Mouse (Mus musculus) lung, adult 2 months (tissue): ENCODE measurements around the gene 1700019A02Rik.

Source experiments
- CTCF ChIP-seq: fragments of 200-500 bp; IDR thresholded peaks from 2 replicates; pipeline ENCODE4 v1.5.1; 2011; ENCODE audit warnings: mild to moderate bottlenecking, low read length, control low read depth; ENCODE audit not compliant: insufficient read depth
- POLR2A ChIP-seq: fragments of 200-500 bp; IDR thresholded peaks from 2 replicates; pipeline ENCODE4 v1.6.1; 2011; ENCODE audit warnings: low read depth, mild to moderate bottlenecking, control low read depth, low read length, borderline replicate concordance; ENCODE audit errors: extremely low read depth

GRCm38 (mm10) chr1:53189620-53190019 lies 2.2 kb upstream of the 1700019A02Rik start:
- TF ChIP-seq CTCF, result no peak
- no peak for TF ChIP-seq POLR2A
